Mouse (Mus musculus): Measurements from ENCODE around the gene Rhd. TPM values are rescaled to one million over a fixed set of nuclear protein-coding genes. Genes with fewer than 3 reads are reported as not detected.
"Not testable (repeated sequence)": the region's sequence is repeated elsewhere in the genome, so short reads cannot be mapped to it uniquely, and the experiment has no call there.

Gene Rhd
- polyA plus RNA-seq, 1 experiment from 2014 or later, result 0.75 TPM

DNA sequence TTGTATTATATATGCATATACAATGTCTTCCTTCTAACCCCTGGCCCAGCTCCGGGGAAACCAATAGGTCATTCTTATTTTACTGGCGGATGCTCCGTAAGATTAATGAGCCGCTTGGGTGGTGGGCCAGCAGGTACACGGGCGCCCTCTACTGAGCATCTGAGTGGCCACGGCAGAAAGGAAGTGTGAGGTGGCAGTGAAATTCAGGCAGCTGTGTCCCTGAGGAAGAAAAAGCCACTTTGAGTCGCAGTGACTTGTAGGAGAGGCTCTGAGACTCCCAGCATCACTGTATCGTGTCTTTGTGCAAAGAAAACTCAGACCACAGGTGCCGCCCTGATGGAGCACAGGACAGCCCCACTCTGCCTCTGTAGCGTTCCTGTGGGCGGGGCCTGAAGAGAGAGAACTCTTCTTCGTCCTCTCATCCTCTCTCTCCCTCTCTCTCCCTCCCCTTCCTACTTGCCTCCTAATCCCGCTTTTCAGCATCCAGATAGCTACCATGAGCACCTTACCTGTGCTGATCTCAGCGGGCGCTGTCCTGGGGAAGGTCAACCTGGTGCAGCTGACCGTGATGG, 15.2 kb downstream of the Rhd start:
- H3K9ac ChIP-seq, result peak overlapping the region; percentile 38
- 0 out of 2 replicates have a peak, but pooled peaks cover 4% of the 10 kb centered on the region for H3K4me1 ChIP-seq (replicated peaks; ENCODE audit: control insufficient read depth, insufficient read depth, low read length)
- WGBS, result 1% methylated on average over 17 of the region's 17 CpGs
- H3K9me3 ChIP-seq (ENCODE audit: control insufficient read depth, low read length), result no peaks in the 10 kb centered on the region
- ATAC-seq (ENCODE audit: low FRiP score), result no peak
- no peaks in the 10 kb centered on the region for H3K36me3 ChIP-seq (replicated peaks; ENCODE audit: control insufficient read depth, insufficient read depth)
- DNase-seq (ENCODE audit: low spot score), result peak; percentile 78
- no peaks in the 10 kb centered on the region for H3K27me3 ChIP-seq (ENCODE audit: control insufficient read depth, insufficient read depth, low read length)
- H3K27ac ChIP-seq, result no peak overlapping the region
- H3K4me2 ChIP-seq (replicated peaks), result peak overlapping the region; percentile 51
- H3K4me3 ChIP-seq (replicated peaks; ENCODE audit: low read length), result peak overlapping the region; percentile 20

DNA sequence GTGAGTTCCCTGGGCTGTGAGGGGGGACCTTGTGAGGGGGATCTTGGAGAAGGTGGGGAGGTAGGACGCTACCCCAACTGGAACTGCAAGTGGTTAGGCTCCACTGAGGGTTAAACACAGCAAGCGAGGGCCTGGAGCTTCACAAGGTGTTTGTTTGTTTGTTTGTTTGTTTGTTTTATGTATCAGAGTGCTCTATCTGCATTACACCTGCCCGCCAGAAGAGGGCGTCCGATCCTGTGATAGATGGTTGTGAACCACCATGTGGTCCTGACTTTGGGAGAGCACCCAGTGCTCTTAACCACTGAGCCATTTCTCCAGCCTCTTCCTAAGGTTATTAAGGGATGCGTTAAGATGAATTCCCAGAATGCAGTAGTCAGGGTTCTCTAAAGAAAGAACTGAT, 15.7 kb downstream of the Rhd start:
- Histone ChIP-seq H3K4me2 (replicated peaks) (peak overlapping the region; percentile 51), H3K36me3 (replicated peaks; ENCODE audit: control insufficient read depth, insufficient read depth) (no peaks in the 10 kb centered on the region), H3K27ac (no peak overlapping the region), H3K27me3 (ENCODE audit: control insufficient read depth, insufficient read depth, low read length) (no peaks in the 10 kb centered on the region), H3K4me3 (replicated peaks; ENCODE audit: low read length) (peak overlapping the region; percentile 20; the same call in 1 of the 2 replicates), H3K9ac (peak overlapping the region; percentile 38; the same call in 1 of the 2 replicates), H3K9me3 (ENCODE audit: control insufficient read depth, low read length) (no peaks in the 10 kb centered on the region), H3K4me1 (replicated peaks; ENCODE audit: control insufficient read depth, insufficient read depth, low read length) (0 out of 2 replicates have a peak, but pooled peaks cover 4% of the 10 kb centered on the region)
- DNase-seq (ENCODE audit: low spot score) (no peak), ATAC-seq (ENCODE audit: low FRiP score) (no peak)
- 34% methylated on average over 6 of the region's 6 CpGs for WGBS

DNA sequence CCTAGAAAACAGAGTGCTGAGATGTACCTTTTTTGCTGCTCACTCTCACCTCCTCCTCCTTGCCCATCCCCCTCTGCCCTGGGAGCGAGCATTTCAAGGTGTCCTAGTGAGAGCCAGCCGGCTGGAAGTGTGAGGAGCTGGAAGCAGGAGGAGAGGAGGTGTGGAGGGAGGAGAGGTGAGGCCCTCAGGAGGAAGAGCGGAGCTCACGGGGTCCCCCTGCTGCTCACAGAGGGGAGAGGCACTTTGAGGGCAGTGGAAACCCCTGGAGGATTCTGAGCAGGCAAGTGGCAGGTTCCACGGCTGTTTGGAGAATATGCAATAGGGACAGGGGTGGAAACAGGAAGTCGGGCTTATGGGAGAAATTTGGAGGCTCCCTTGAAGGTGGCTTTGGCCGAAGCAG, 18.9 kb downstream of the Rhd start:
- Histone ChIP-seq H3K4me3 (replicated peaks; ENCODE audit: low read length) (no peak overlapping the region), H3K36me3 (replicated peaks; ENCODE audit: control insufficient read depth, insufficient read depth) (no peaks in the 10 kb centered on the region), H3K9me3 (ENCODE audit: control insufficient read depth, low read length) (no peaks in the 10 kb centered on the region), H3K9ac (no peak overlapping the region), H3K27ac (no peak overlapping the region), H3K4me1 (replicated peaks; ENCODE audit: control insufficient read depth, insufficient read depth, low read length) (0 out of 2 replicates have a peak, but pooled peaks cover 4% of the 10 kb centered on the region), H3K4me2 (replicated peaks) (no peak overlapping the region), H3K27me3 (ENCODE audit: control insufficient read depth, insufficient read depth, low read length) (no peaks in the 10 kb centered on the region)
- 41% methylated on average over 7 of the region's 7 CpGs for WGBS
- DNase-seq (ENCODE audit: low spot score) (no peak), ATAC-seq (ENCODE audit: low FRiP score) (no peak)

DNA sequence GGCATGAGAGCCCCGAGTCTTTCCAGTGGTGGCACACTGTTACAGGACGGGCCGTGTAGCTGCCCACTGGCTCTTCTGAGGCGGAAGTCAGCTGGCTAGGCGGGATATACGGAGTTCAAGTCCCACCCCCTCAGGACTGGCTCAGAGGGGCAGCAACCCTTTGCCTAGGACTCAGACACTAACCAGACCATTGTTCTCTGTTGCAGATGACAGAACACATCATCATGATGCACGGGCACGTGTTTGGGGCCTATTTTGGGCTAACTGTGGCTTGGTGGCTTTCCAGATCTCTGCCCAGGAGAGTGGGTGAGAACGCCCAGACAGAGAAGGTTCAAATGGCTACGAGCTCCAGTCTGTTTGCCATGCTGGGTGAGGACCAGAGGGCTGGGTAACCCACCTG, 19.5 kb downstream of the Rhd start:
- H3K27me3 ChIP-seq (ENCODE audit: control insufficient read depth, insufficient read depth, low read length), result no peaks in the 10 kb centered on the region
- H3K4me2 ChIP-seq (replicated peaks), result no peak overlapping the region
- no peaks in the 10 kb centered on the region for H3K36me3 ChIP-seq (replicated peaks; ENCODE audit: control insufficient read depth, insufficient read depth)
- H3K4me1 ChIP-seq (replicated peaks; ENCODE audit: control insufficient read depth, insufficient read depth, low read length), result 0 out of 2 replicates have a peak, but pooled peaks cover 4% of the 10 kb centered on the region
- ATAC-seq (ENCODE audit: low FRiP score), result no peak
- H3K4me3 ChIP-seq (replicated peaks; ENCODE audit: low read length), result no peak overlapping the region
- H3K9me3 ChIP-seq (ENCODE audit: control insufficient read depth, low read length), result no peaks in the 10 kb centered on the region
- H3K27ac ChIP-seq, result no peak overlapping the region
- H3K9ac ChIP-seq, result no peak overlapping the region
- WGBS, result 89% methylated on average over 10 of the region's 10 CpGs
- no peak for DNase-seq (ENCODE audit: low spot score)

DNA sequence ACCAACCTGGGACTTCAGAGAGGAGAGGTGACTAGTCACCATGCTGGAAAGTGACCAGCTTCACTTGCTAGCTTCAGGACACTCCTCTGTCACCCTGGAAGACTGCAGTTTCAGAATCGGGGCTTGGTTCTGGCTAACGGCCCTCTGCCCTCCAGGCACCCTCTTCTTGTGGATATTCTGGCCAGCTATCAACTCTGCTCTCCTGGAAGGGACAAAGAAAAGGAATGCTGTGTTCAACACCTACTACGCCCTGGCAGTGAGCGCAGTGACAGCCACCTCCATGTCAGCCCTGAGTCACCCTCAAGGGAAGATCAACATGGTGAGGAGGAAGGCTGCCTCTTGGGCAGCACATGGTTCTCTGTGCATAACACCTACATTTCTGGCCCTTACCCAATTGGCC, 20.0 kb downstream of the Rhd start:
- DNase-seq (ENCODE audit: low spot score), result no peak
- no peak overlapping the region for H3K27ac ChIP-seq
- no peaks in the 10 kb centered on the region for H3K27me3 ChIP-seq (ENCODE audit: control insufficient read depth, insufficient read depth, low read length)
- H3K4me1 ChIP-seq (replicated peaks; ENCODE audit: control insufficient read depth, insufficient read depth, low read length), result 0 out of 2 replicates have a peak, but pooled peaks cover 4% of the 10 kb centered on the region
- no peaks in the 10 kb centered on the region for H3K36me3 ChIP-seq (replicated peaks; ENCODE audit: control insufficient read depth, insufficient read depth)
- H3K4me3 ChIP-seq (replicated peaks; ENCODE audit: low read length), result no peak overlapping the region
- H3K4me2 ChIP-seq (replicated peaks), result no peak overlapping the region
- H3K9me3 ChIP-seq (ENCODE audit: control insufficient read depth, low read length), result no peaks in the 10 kb centered on the region
- 96% methylated on average over 4 of the region's 4 CpGs for WGBS
- no peak for ATAC-seq (ENCODE audit: low FRiP score)
- no peak overlapping the region for H3K9ac ChIP-seq

DNA sequence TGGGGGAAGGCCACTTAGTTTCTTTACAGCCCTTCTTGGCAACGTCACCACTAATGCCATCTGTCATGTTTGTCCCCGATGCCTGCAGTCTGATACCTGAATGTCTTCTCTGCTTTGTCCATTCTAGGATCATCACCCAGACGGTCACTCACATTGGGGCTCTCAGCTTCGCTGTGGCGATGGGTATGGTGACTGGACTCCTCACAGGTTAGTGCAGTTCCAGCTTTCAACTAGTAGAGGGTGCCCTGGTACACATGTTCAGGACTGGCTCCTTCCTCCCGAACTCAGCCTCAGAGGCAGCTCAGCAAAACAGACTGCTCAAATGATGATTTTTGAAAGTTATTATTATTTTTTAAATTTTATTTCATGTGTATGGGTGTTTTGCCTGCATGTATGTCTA, 27.8 kb downstream of the Rhd start:
- H3K27ac ChIP-seq, result no peak overlapping the region
- ATAC-seq (ENCODE audit: low FRiP score) (no peak), DNase-seq (ENCODE audit: low spot score) (no peak)
- no peak overlapping the region for H3K4me3 ChIP-seq (replicated peaks; ENCODE audit: low read length)
- no peaks in the 10 kb centered on the region for H3K27me3 ChIP-seq (ENCODE audit: control insufficient read depth, insufficient read depth, low read length)
- no peaks in the 10 kb centered on the region for H3K4me1 ChIP-seq (replicated peaks; ENCODE audit: control insufficient read depth, insufficient read depth, low read length)
- H3K9me3 ChIP-seq (ENCODE audit: control insufficient read depth, low read length), result no peaks in the 10 kb centered on the region
- H3K36me3 ChIP-seq (replicated peaks; ENCODE audit: control insufficient read depth, insufficient read depth), result peaks cover 22% of the 10 kb centered on the region
- H3K4me2 ChIP-seq (replicated peaks), result no peak overlapping the region
- no peak overlapping the region for H3K9ac ChIP-seq
- 82% methylated on average over 6 of the region's 6 CpGs for WGBS

DNA sequence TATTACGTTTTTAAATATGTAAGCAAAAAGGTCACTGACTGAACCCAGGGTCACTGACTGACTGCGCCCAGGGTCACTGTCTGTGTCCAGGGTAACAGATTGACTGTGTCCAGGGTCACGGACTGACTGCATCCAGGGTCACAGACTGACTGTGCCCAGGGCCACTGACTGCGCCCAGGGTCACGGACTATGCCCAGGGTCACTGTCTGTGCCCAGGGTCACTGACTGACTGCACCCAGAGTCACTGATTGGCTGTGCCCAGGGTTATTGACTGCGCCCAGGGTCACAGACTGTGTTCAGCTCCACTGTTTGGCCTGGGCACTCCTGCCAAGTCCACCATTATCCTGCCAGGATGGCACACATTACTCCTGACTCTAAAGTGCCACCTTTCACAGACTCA, 32.9 kb downstream of the Rhd start:
- Histone ChIP-seq H3K9me3 (ENCODE audit: control insufficient read depth, low read length) (no peaks in the 10 kb centered on the region), H3K4me2 (replicated peaks) (no peak overlapping the region), H3K27ac (no peak overlapping the region), H3K27me3 (ENCODE audit: control insufficient read depth, insufficient read depth, low read length) (no peaks in the 10 kb centered on the region), H3K9ac (no peak overlapping the region), H3K4me1 (replicated peaks; ENCODE audit: control insufficient read depth, insufficient read depth, low read length) (no peaks in the 10 kb centered on the region), H3K36me3 (replicated peaks; ENCODE audit: control insufficient read depth, insufficient read depth) (peaks cover 71% of the 10 kb centered on the region), H3K4me3 (replicated peaks; ENCODE audit: low read length) (no peak overlapping the region)
- ATAC-seq (ENCODE audit: low FRiP score) (no peak), DNase-seq (ENCODE audit: low spot score) (no peak)
- 83% methylated on average over 6 of the region's 6 CpGs for WGBS

DNA sequence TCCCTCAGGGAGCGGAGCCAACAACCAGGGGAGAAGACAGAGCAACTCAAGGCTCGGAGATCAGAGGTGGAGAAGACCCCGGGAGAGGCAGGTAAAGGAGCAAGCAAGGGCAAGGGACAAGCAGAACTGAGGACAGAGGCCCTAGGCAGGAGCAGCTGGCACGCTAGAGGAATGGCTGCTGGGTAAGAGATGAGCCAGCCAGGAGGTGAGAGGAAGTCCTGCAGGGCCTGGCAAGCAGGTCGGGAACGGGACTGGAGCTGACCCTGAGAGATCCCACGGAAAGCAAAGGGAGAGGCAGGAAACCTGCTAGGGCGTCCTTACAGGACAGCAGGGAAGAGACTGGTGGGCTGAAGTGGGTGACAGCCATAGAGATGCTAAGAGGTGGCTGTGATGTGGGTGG, 36.8 kb downstream of the Rhd start:
- 96% methylated on average over 8 of the region's 8 CpGs for WGBS
- H3K27ac ChIP-seq, result no peak overlapping the region
- H3K27me3 ChIP-seq (ENCODE audit: control insufficient read depth, insufficient read depth, low read length), result no peaks in the 10 kb centered on the region
- DNase-seq (ENCODE audit: low spot score) (no peak), ATAC-seq (ENCODE audit: low FRiP score) (no peak)
- H3K4me3 ChIP-seq (replicated peaks; ENCODE audit: low read length), result no peak overlapping the region
- H3K4me2 ChIP-seq (replicated peaks), result no peak overlapping the region
- peaks cover 98% of the 10 kb centered on the region for H3K36me3 ChIP-seq (replicated peaks; ENCODE audit: control insufficient read depth, insufficient read depth)
- no peaks in the 10 kb centered on the region for H3K9me3 ChIP-seq (ENCODE audit: control insufficient read depth, low read length)
- H3K4me1 ChIP-seq (replicated peaks; ENCODE audit: control insufficient read depth, insufficient read depth, low read length), result no peaks in the 10 kb centered on the region
- H3K9ac ChIP-seq, result no peak overlapping the region

DNA sequence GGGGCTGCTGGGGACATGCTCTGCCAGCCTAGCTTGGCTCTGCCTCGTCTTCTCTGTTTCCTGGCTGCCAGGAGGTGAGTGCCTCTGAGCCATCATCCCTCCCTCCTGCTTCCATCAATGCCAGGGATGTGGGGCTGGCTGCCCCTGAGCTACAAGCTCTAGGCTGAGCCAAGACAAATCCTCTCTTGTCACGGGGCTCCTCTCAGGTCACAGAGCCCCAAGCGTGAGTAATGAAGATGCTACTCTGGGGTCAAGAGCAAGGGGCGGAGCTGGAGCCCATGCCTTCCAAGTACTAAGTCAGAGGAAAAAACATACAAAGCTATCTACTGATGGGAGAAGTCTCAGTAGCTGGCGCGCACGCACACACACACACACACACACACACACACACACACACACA, 38.7 kb downstream of the Rhd start:
- Histone ChIP-seq H3K9me3 (ENCODE audit: control insufficient read depth, low read length) (no peaks in the 10 kb centered on the region), H3K4me1 (replicated peaks; ENCODE audit: control insufficient read depth, insufficient read depth, low read length) (no peaks in the 10 kb centered on the region), H3K9ac (no peak overlapping the region), H3K27me3 (ENCODE audit: control insufficient read depth, insufficient read depth, low read length) (no peaks in the 10 kb centered on the region), H3K27ac (no peak overlapping the region), H3K4me3 (replicated peaks; ENCODE audit: low read length) (no peak overlapping the region), H3K4me2 (replicated peaks) (no peak overlapping the region), H3K36me3 (replicated peaks; ENCODE audit: control insufficient read depth, insufficient read depth) (peaks cover 98% of the 10 kb centered on the region)
- ATAC-seq (ENCODE audit: low FRiP score) (no peak), DNase-seq (ENCODE audit: low spot score) (no peak)
- 79% methylated on average over 7 of the region's 7 CpGs for WGBS

DNA sequence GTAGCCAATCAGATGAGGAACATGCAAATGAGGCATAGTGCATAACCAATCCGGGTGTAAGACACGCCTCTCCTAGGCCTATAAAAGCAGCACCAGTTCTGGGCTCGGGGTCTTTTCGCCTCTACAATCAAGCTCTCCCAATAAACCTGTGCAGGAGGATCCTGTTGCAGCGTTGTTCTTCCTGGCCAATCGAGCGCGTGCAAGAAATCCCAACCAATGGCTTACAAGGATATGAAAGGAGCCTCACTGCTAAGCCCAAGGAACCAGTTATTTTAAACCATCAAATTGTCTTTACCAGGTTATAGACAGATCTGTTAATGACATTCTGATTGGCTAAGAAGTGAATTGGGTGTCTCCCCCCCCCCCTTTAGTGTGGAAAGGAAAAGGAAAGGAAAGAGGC, 47.1 kb downstream of the Rhd start:
- H3K4me1 ChIP-seq (replicated peaks; ENCODE audit: control insufficient read depth, insufficient read depth, low read length); H3K27me3 ChIP-seq (ENCODE audit: control insufficient read depth, insufficient read depth, low read length); H3K4me3 ChIP-seq (replicated peaks; ENCODE audit: low read length); DNase-seq (ENCODE audit: low spot score); ATAC-seq (ENCODE audit: low FRiP score); H3K9me3 ChIP-seq (ENCODE audit: control insufficient read depth, low read length); H3K9ac ChIP-seq; H3K4me2 ChIP-seq (replicated peaks); H3K27ac ChIP-seq: not testable (repeated sequence)
- H3K36me3 ChIP-seq (replicated peaks; ENCODE audit: control insufficient read depth, insufficient read depth), result peaks cover 57% of the 10 kb centered on the region
- WGBS, result 99% methylated on average over 6 of the region's 8 CpGs
